Mouse (Mus musculus) liver, embryonic 16.5 days (tissue): ENCODE data around the gene Tpst1. TPM values are rescaled to one million over a fixed set of nuclear protein-coding genes. Genes with fewer than 3 reads are reported as not detected.
A peak's percentile ranks its signal among the peaks of the same experiment; 100 is the strongest.

Source experiments
- ATAC-seq: fragments of 200-750 bp; cut with Nextera tagmentation; 2 replicates; pipeline ENCODE4 v1.8.0; 2017; ENCODE audit warnings: low read depth, mild to moderate bottlenecking, moderate number of reproducible peaks, moderate library complexity
- H3K27ac ChIP-seq: fragments of 300-500 bp; sonication (generic); 2 replicates; pipeline ENCODE4 v1.5.1; 2014; ENCODE audit warnings: mild to moderate bottlenecking, low read length
- H3K27me3 ChIP-seq: fragments of 300-500 bp; sonication (generic); 2 replicates; pipeline ENCODE4 v1.6.1; 2014; ENCODE audit warnings: low read depth, low read length, mixed read lengths; ENCODE audit not compliant: control insufficient read depth, insufficient read depth
- H3K36me3 ChIP-seq: fragments of 300-500 bp; sonication (generic); 2 replicates; pipeline ENCODE4 v1.6.1; 2014; ENCODE audit warnings: mild to moderate bottlenecking; ENCODE audit not compliant: control insufficient read depth, insufficient read depth
- H3K4me1 ChIP-seq: fragments of 300-500 bp; sonication (generic); 2 replicates; pipeline ENCODE4 v1.6.1; 2014; ENCODE audit warnings: low read depth, low read length, mixed read lengths; ENCODE audit not compliant: control insufficient read depth
- H3K4me2 ChIP-seq: fragments of 300-500 bp; sonication (generic); 2 replicates; pipeline ENCODE4 v1.6.1; 2014; ENCODE audit warnings: low read depth, low read length, mixed read lengths
- H3K4me3 ChIP-seq: fragments of 300-500 bp; sonication (generic); 2 replicates; pipeline ENCODE4 v1.5.1; 2014; ENCODE audit warnings: low read depth, mild to moderate bottlenecking, low read length
- H3K9ac ChIP-seq: fragments of 300-500 bp; sonication (generic); 2 replicates; pipeline ENCODE4 v1.6.1; 2014; ENCODE audit warnings: low read depth, low read length
- H3K9me3 ChIP-seq: fragments of 300-500 bp; sonication (generic); replicated peaks from 2 replicates; pipeline ENCODE4 v1.6.1; 2016; ENCODE audit warnings: low read length; ENCODE audit not compliant: control insufficient read depth
- WGBS: fragments of 180-500 bp; shearing (Covaris S2); extraction: QIAGEN DNeasy Blood & Tissue Kit; methylation state at CpG from one replicate; pipeline ENCODE4 v1.1.7; 2014; ENCODE audit not compliant: insufficient replicate concordance; 5-methylcytosine and 5-hydroxymethylcytosine counted together
- polyA plus RNA-seq: library from polyadenylated mRNA; unstranded; fragments of >200 nt; fragmentation: Nextera tagmentation; extraction: Ambion mirVana; gene quantifications from 2 replicates; pipeline ENCODE4 v1.2.1, GENCODE M21; 2015

Gene Tpst1
- polyA plus RNA-seq, 1 experiment from 2014 or later: 20.9 TPM

DNA sequence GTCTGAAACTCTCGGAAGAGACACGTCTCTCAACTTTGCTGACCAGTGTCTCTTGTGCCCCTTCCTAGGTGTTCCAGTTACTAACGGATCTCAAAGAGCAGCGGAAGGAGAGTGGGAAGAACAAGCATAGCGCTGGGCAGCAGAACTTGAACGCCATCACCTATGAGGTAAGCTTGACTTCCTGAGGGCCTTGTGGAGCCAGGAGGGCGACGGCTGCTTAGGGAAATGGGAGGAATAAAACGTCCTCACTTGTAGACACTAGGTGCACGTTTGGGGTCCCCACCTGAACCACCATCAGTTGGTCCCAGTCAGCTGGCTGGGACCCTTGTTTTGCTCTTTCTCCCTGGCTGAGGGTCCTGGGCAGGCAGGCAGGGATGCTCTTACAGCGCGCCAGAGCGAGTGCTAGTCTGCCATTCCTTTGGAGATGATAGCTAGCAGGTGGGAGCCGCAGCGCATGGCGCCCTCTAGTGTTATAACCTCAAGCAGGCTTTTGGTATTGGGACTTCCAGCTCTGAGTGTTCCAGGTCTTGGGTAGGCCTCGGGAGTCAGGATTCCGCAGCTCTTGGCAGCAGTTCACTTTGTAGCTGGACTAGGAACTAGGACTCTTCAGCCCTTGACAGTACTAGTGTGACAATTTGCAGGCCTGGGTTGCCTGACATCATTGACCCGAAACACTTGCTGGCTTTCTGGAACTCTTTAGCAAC is 35.2 kb upstream of the Tpst1 start:
- peaks cover 12% of the 10 kb centered on the region for H3K4me1 ChIP-seq
- no peaks in the 10 kb centered on the region for H3K27me3 ChIP-seq
- no peak for ATAC-seq
- no peak overlapping the region for H3K4me2 ChIP-seq
- H3K9ac ChIP-seq: no peak overlapping the region
- 71% methylated on average over 19 of the region's 19 CpGs for WGBS
- no peaks in the 10 kb centered on the region for H3K9me3 ChIP-seq
- H3K27ac ChIP-seq: no peak overlapping the region
- peaks cover 15% of the 10 kb centered on the region for H3K36me3 ChIP-seq
- no peak overlapping the region for H3K4me3 ChIP-seq

DNA sequence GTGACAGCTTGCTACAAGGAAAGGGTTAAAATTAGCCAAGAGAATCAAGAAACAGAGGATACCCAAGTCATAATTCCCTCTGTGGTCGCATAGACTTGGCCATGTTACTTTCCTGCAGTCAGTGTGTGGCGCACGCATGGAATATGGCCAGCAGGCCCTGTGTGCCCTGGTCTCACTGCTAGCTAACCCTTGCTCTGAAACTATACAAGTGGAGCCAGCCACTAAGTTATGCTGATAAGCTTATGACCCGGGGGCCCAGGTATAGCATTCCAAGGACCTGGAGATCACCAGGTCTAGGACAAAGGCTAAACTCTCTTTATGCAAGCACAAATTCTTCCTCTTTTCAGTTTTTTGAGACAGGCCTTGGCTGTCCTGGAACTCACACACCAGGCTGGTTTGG is 32.3 kb upstream of the Tpst1 start:
- Histone ChIP-seq H3K4me1 (peaks cover 5% of the 10 kb centered on the region; the same call in 1 of the 2 replicates), H3K36me3 (peaks cover 18% of the 10 kb centered on the region), H3K27ac (no peak overlapping the region), H3K9me3 (no peaks in the 10 kb centered on the region), H3K4me3 (no peak overlapping the region), H3K4me2 (no peak overlapping the region), H3K9ac (no peak overlapping the region), H3K27me3 (no peaks in the 10 kb centered on the region)
- ATAC-seq: no peak
- 79% methylated on average over 4 of the region's 4 CpGs for WGBS

DNA sequence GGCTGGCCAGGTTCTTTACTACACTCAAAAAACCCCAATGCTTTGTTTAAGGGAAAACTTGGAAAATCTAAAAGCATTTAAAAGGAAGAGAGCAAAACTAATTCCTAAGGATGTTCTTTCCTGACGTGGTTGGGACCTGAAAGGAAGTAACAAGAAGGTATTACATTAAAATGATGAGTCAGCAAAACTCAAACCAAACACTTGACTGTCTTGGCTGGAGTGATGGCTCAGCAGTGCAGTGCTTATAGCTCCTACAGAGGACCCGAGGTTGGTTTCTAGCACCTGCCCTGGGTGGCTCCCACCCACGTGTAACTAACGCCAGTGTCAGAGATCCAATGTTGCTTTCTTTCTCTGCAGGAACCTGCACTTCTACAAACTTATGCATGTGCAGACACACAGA is 31.9 kb upstream of the Tpst1 start:
- Histone ChIP-seq H3K27me3 (no peaks in the 10 kb centered on the region), H3K4me2 (no peak overlapping the region), H3K4me1 (peaks cover 5% of the 10 kb centered on the region; the same call in 1 of the 2 replicates), H3K36me3 (peaks cover 18% of the 10 kb centered on the region), H3K27ac (no peak overlapping the region), H3K9me3 (no peaks in the 10 kb centered on the region), H3K4me3 (no peak overlapping the region), H3K9ac (no peak overlapping the region)
- 65% methylated on average over 4 of the region's 4 CpGs for WGBS
- ATAC-seq: no peak

DNA sequence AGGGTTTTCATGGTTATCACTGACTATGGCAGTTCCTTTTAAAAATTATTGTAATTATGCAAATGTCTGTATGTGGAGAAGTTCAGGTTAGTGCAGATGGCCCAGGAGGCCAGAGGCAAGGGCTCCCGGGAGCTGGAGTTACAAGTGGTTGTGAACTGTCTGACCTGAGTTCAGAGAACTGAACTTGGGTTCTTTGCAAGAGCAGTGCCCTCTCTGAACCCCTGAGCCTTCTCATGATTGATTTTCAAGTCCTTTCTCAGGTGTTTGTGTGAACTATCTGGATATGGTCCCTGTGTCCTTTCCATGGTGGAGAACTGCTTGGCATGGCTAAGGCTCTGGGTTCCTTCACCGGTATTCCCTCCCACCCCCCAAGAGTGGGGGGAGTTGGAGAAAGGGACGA is 29.4 kb upstream of the Tpst1 start:
- 81% methylated on average over 3 of the region's 3 CpGs for WGBS

DNA sequence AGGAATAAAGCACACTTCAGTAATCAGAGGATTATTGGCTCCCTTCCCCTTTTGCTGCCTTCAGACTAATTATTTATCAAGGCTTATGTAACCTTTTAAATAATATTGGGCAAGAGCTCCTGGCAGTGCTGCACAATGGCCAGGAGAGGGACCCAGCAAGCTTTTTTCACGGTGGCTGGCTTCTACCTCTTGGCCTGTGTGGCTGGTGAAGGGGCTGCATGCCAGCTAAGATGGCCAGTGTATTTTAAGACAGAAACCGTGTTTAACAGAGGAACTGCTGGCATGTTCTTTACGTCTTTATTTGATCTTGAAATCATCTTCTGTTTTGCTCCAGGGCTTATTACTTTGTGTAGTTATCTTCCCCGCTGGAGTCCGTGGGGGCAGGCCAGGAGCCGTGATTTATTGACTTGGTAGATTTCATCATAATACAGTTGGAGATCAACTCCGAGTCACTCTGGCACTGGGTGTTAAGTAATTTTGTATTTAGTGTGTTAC is 28.9 kb upstream of the Tpst1 start:
- H3K36me3 ChIP-seq: peaks cover 32% of the 10 kb centered on the region
- no peaks in the 10 kb centered on the region for H3K27me3 ChIP-seq
- H3K9me3 ChIP-seq: no peaks in the 10 kb centered on the region
- WGBS: 60% methylated on average over 7 of the region's 7 CpGs
- H3K27ac ChIP-seq: 0 out of 2 replicates have a peak overlapping the region, but pooled peaks have one; percentile 37
- H3K4me1 ChIP-seq: peaks cover 5% of the 10 kb centered on the region; the same call in 1 of the 2 replicates
- H3K9ac ChIP-seq: no peak overlapping the region
- ATAC-seq: peak; percentile 71
- no peak overlapping the region for H3K4me2 ChIP-seq
- no peak overlapping the region for H3K4me3 ChIP-seq

More for the DNA sequence above, 29.4 kb upstream of the Tpst1 start:
- peak; percentile 37; the same call in 1 of the 2 replicates for ATAC-seq
- peaks cover 31% of the 10 kb centered on the region for H3K36me3 ChIP-seq
- H3K27me3 ChIP-seq: no peaks in the 10 kb centered on the region
- no peaks in the 10 kb centered on the region for H3K9me3 ChIP-seq
- no peak overlapping the region for H3K9ac ChIP-seq
- H3K4me1 ChIP-seq: peaks cover 5% of the 10 kb centered on the region; the same call in 1 of the 2 replicates
- H3K4me2 ChIP-seq: no peak overlapping the region
- H3K4me3 ChIP-seq: no peak overlapping the region
- 0 out of 2 replicates have a peak overlapping the region, but pooled peaks have one; percentile 37 for H3K27ac ChIP-seq

DNA sequence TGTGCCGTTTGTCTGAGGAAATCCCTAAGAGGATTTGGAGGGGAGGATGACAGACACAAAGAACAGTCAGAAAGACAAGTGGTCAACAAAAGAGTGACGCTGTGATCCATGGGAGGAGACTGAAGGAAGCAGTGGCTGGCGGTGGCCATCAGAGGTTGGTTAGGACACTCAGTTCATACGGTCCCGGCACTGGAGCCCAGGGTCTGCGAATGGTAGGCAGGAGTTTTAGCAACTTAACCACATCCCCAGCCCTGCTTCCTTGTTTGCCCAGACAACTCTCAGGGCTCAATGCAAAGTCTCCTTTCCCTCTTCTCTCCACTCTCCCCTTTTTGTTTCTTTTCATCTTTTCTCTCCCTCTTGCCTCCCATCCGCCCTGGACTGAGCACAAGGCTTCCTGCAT is 27.0 kb upstream of the Tpst1 start:
- Histone ChIP-seq H3K27ac (no peak overlapping the region), H3K27me3 (no peaks in the 10 kb centered on the region), H3K9ac (no peak overlapping the region), H3K36me3 (peaks cover 29% of the 10 kb centered on the region), H3K4me3 (no peak overlapping the region), H3K4me1 (peaks cover 5% of the 10 kb centered on the region; the same call in 1 of the 2 replicates), H3K9me3 (no peaks in the 10 kb centered on the region), H3K4me2 (no peak overlapping the region)
- 86% methylated on average over 7 of the region's 7 CpGs for WGBS
- no peak for ATAC-seq

DNA sequence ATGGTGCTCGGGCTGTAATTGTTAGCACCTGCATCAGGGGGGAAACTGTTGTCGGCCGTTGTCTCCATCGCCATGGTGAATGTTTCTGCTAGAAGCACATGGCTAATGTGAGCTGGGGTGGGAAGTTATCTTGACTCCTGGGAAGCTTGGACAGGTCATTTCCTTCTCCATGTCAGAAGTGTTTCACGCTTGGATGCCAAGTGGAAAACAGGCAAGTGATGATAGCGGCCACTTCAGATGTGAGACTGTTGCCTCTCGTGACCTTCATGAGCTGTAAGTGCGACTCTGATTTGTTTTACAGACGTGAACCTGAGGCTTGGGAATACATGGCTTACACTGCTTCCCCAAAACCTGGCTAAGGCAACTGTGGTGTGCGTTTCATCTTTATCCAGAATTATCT is 26.5 kb upstream of the Tpst1 start:
- ATAC-seq: no peak
- Histone ChIP-seq H3K4me2 (no peak overlapping the region), H3K9me3 (no peaks in the 10 kb centered on the region), H3K27me3 (no peaks in the 10 kb centered on the region), H3K4me3 (no peak overlapping the region), H3K27ac (no peak overlapping the region), H3K9ac (no peak overlapping the region), H3K4me1 (peaks cover 5% of the 10 kb centered on the region; the same call in 1 of the 2 replicates), H3K36me3 (peaks cover 26% of the 10 kb centered on the region)
- 85% methylated on average over 10 of the region's 10 CpGs for WGBS

DNA sequence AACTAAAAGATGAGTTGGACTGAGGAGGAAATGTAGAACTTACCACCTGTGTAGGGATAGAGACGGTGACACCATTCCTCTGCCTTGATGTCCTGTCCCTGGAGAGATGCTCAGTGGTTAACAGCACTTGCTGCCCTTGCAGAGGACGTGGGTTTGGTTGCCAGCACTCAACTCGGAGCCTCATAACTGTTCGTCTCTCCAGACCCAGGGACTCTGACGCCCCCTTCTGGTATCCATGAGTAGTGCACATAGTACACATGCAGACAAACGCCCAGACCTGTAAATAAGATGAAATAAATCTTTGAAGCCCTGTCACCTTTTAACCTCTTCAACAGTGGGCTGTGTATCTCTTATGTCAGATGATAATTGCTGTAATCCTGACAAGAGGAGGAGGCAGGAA is 26.1 kb upstream of the Tpst1 start:
- no peak for ATAC-seq
- Histone ChIP-seq H3K4me2 (no peak overlapping the region), H3K27me3 (no peaks in the 10 kb centered on the region), H3K36me3 (peaks cover 28% of the 10 kb centered on the region), H3K4me1 (peaks cover 5% of the 10 kb centered on the region; the same call in 1 of the 2 replicates), H3K9ac (no peak overlapping the region), H3K27ac (no peak overlapping the region), H3K4me3 (no peak overlapping the region), H3K9me3 (no peaks in the 10 kb centered on the region)
- WGBS: 80% methylated on average over 6 of the region's 6 CpGs

DNA sequence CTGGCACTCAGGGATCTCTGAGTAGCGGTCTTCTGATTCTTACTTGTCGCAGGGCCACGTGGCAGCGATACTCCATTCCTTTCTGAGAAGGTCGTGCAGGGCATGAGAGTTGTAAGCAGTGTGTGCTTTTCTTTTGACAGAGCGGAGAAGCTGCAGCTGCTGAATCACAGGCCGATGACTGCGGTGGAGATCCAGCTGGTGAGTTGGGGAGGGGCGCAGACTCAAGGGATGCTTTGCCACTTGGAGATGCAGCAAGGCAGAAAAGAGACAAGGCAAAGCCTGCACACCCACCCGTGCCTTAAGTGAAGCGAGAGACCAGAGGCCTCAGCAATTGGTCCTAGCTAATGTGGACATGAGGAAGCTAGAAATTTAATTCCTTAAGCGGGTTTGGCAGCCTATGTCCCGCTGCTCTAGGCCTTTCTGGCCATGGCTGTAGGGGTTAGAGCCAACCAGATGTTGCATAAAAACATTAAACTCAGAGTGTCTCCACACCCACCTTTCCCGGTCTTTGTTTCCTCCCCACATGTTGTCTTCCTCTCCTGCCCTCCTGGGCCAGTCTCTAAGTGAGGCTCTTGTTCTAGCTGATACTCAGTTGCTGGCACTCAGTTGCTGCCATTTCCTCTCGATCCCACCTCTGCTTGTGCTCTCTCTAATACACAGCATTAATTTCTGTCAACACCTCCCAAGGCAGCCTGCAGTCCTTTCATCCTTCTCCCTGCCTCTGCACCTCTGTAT is 24.2 kb upstream of the Tpst1 start:
- H3K4me2 ChIP-seq: no peak overlapping the region
- H3K27me3 ChIP-seq: no peaks in the 10 kb centered on the region
- H3K9me3 ChIP-seq: no peaks in the 10 kb centered on the region
- no peak overlapping the region for H3K27ac ChIP-seq
- no peak overlapping the region for H3K9ac ChIP-seq
- 85% methylated on average over 15 of the region's 15 CpGs for WGBS
- H3K4me1 ChIP-seq: peaks cover 10% of the 10 kb centered on the region; the same call in 1 of the 2 replicates
- ATAC-seq: no peak
- no peak overlapping the region for H3K4me3 ChIP-seq
- peaks cover 20% of the 10 kb centered on the region for H3K36me3 ChIP-seq
